Mouse (Mus musculus) forebrain, embryonic 14.5 days (tissue): ENCODE measurements around the gene Cryga. TPM values are rescaled to one million over a fixed set of nuclear protein-coding genes. Genes with fewer than 3 reads are reported as not detected.
"Not testable (repeated sequence)": the region's sequence is repeated elsewhere in the genome, so short reads cannot be mapped to it uniquely, and the experiment has no call there.

ENCODE experiments used
- ATAC-seq: fragments of 200-750 bp; cut with Nextera tagmentation; 2 replicates; pipeline ENCODE4 v1.8.0; 2017; ENCODE audit warnings: mild to moderate bottlenecking, moderate library complexity
- DNase-seq: peaks from one replicate; pipeline ENCODE4 v3.0.0-alpha.2; 2015; ENCODE audit warnings: low spot score
- H3K27ac ChIP-seq: fragments of 300-500 bp; sonication (generic); 2 replicates; pipeline ENCODE4 v1.5.1; 2014; ENCODE audit warnings: low read depth, mild to moderate bottlenecking, control low read depth, low read length, moderate library complexity
- H3K27me3 ChIP-seq: fragments of 300-500 bp; sonication (generic); replicated peaks from 2 replicates; pipeline ENCODE4 v1.6.1; 2014; ENCODE audit warnings: low read length, control low read depth, mixed read lengths; ENCODE audit not compliant: control insufficient read depth, insufficient read depth
- H3K36me3 ChIP-seq: fragments of 300-500 bp; sonication (generic); 2 replicates; pipeline ENCODE4 v1.6.1; 2014; ENCODE audit warnings: low read length, control low read depth; ENCODE audit not compliant: control insufficient read depth, insufficient read depth
- H3K4me1 ChIP-seq: fragments of 300-500 bp; sonication (generic); 2 replicates; pipeline ENCODE4 v1.6.1; 2014; ENCODE audit warnings: antibody characterized with exemption, low read length, control low read depth; ENCODE audit not compliant: control insufficient read depth, insufficient read depth
- H3K4me2 ChIP-seq: fragments of 300-500 bp; sonication (generic); 2 replicates; pipeline ENCODE4 v1.6.1; 2014; ENCODE audit warnings: mild to moderate bottlenecking, control low read depth, low read length
- H3K4me3 ChIP-seq: fragments of 300-500 bp; sonication (generic); 2 replicates; pipeline ENCODE4 v1.5.1; 2014; ENCODE audit warnings: low read depth, low read length, control low read depth
- H3K9ac ChIP-seq: fragments of 300-500 bp; sonication (generic); 2 replicates; pipeline ENCODE4 v1.6.1; 2014; ENCODE audit warnings: mild to moderate bottlenecking, low read length, control low read depth, moderate library complexity
- H3K9me3 ChIP-seq: fragments of 300-500 bp; sonication (generic); replicated peaks from 2 replicates; pipeline ENCODE4 v1.6.1; 2016; ENCODE audit warnings: low read length, control low read depth, mixed read lengths; ENCODE audit not compliant: control insufficient read depth
- WGBS: fragments of 180-500 bp; shearing (Covaris S2); extraction: QIAGEN DNeasy Blood & Tissue Kit; methylation state at CpG from one replicate; pipeline ENCODE4 v1.1.7; 2014; 5-methylcytosine and 5-hydroxymethylcytosine counted together
- polyA plus RNA-seq: library from polyadenylated mRNA; unstranded; fragments of >200 nt; fragmentation: Nextera tagmentation; extraction: Ambion mirVana; gene quantifications from 2 replicates; pipeline ENCODE4 v1.2.1, GENCODE M21; 2014

The Cryga gene
- polyA plus RNA-seq, 1 experiment from 2014 or later, result 0.30 TPM

- Histone ChIP-seq H3K9ac (no peak within 1 kb of the TSS), H3K9me3 (no peaks in the 10 kb centered on the region), H3K36me3 (no peaks in the 10 kb centered on the region), H3K4me1 (no peaks in the 10 kb centered on the region), H3K27ac (no peak within 1 kb of the TSS), H3K4me3 (no peak within 1 kb of the TSS), H3K4me2 (no peak within 1 kb of the TSS), H3K27me3 (no peaks in the 10 kb centered on the region)
- ATAC-seq (no peak), DNase-seq (no peak)
- 59% methylated on average over 6 of the region's 6 CpGs for WGBS
Measured at GRCm38 (mm10) chr1:65073589-65073988, 29.6 kb downstream of the Cryga start, which contains the start of gene Crygc. Gene Crygc (minus strand): TSS chr1:65073689.

GRCm38 (mm10) chr1:65067842-65068241, 35.3 kb downstream of the Cryga start:
- H3K36me3 ChIP-seq, result no peaks in the 10 kb centered on the region
- H3K9me3 ChIP-seq, result no peaks in the 10 kb centered on the region
- ATAC-seq (no peak), DNase-seq (no peak)
- no peak overlapping the region for H3K4me2 ChIP-seq
- no peak overlapping the region for H3K4me3 ChIP-seq
- no peaks in the 10 kb centered on the region for H3K27me3 ChIP-seq
- H3K4me1 ChIP-seq, result no peaks in the 10 kb centered on the region
- H3K27ac ChIP-seq, result no peak overlapping the region
- H3K9ac ChIP-seq, result no peak overlapping the region

GRCm38 (mm10) chr1:65064201-65064600, 39.0 kb downstream of the Cryga start:
- no peaks in the 10 kb centered on the region for H3K9me3 ChIP-seq
- DNase-seq (peak; percentile 11), ATAC-seq (no peak)
- no peaks in the 10 kb centered on the region for H3K4me1 ChIP-seq
- no peak overlapping the region for H3K9ac ChIP-seq
- H3K4me2 ChIP-seq, result no peak overlapping the region
- H3K4me3 ChIP-seq, result no peak overlapping the region
- H3K27me3 ChIP-seq, result no peaks in the 10 kb centered on the region
- no peak overlapping the region for H3K27ac ChIP-seq
- H3K36me3 ChIP-seq, result no peaks in the 10 kb centered on the region
- WGBS, result 79% methylated on average over 15 of the region's 15 CpGs

- 25% methylated on average over 8 of the region's 8 CpGs for WGBS
- DNase-seq, result no peak
- H3K9ac ChIP-seq, result no peak within 1 kb of the TSS
- H3K27me3 ChIP-seq, result no peaks in the 10 kb centered on the region
- H3K27ac ChIP-seq, result no peak within 1 kb of the TSS
- no peaks in the 10 kb centered on the region for H3K36me3 ChIP-seq
- ATAC-seq, result no peak
- no peak within 1 kb of the TSS for H3K4me2 ChIP-seq
- no peak within 1 kb of the TSS for H3K4me3 ChIP-seq
- H3K4me1 ChIP-seq, result no peaks in the 10 kb centered on the region
- H3K9me3 ChIP-seq, result no peaks in the 10 kb centered on the region
Measured at GRCm38 (mm10) chr1:65063352-65063751, 39.8 kb downstream of the Cryga start, which contains the start of gene Crygd. Gene Crygd (minus strand): TSS chr1:65063452.

- ATAC-seq, result no peak
- H3K9me3 ChIP-seq, result no peaks in the 10 kb centered on the region
- no peak overlapping the region for H3K4me3 ChIP-seq
- whole genome bisulfite sequencing, result 30% methylated on average over 2 of the region's 2 CpGs
- DNase-seq, result no peak
- H3K27ac ChIP-seq, result no peak overlapping the region
- H3K4me2 ChIP-seq, result no peak overlapping the region
- no peak overlapping the region for H3K9ac ChIP-seq
- no peaks in the 10 kb centered on the region for H3K27me3 ChIP-seq
- H3K36me3 ChIP-seq, result no peaks in the 10 kb centered on the region
- H3K4me1 ChIP-seq, result no peaks in the 10 kb centered on the region
Measured at GRCm38 (mm10) chr1:65052140-65052539, 51.0 kb downstream of the Cryga start.

- WGBS, result 56% methylated on average over 7 of the region's 7 CpGs
- H3K4me1 ChIP-seq, result no peaks in the 10 kb centered on the region
- no peak overlapping the region for H3K27ac ChIP-seq
- H3K4me2 ChIP-seq, result no peak overlapping the region
- no peaks in the 10 kb centered on the region for H3K27me3 ChIP-seq
- ATAC-seq (no peak), DNase-seq (no peak)
- no peak overlapping the region for H3K4me3 ChIP-seq
- H3K9me3 ChIP-seq, result no peaks in the 10 kb centered on the region
- no peak overlapping the region for H3K9ac ChIP-seq
- no peaks in the 10 kb centered on the region for H3K36me3 ChIP-seq
Measured at GRCm38 (mm10) chr1:65051696-65052095, 51.5 kb downstream of the Cryga start.

- H3K4me3 ChIP-seq, H3K36me3 ChIP-seq, H3K9ac ChIP-seq, DNase-seq, H3K27me3 ChIP-seq, H3K27ac ChIP-seq, H3K4me1 ChIP-seq, H3K9me3 ChIP-seq, H3K4me2 ChIP-seq: not testable (repeated sequence)
- 17% methylated on average over 8 of the region's 12 CpGs for WGBS
- peak; percentile 44; the same call in 1 of the 2 replicates for ATAC-seq
Measured at GRCm38 (mm10) chr1:65050952-65051351, 52.2 kb downstream of the Cryga start, which contains the start of gene Cryge. Gene Cryge (minus strand): TSS chr1:65051149.

Other genes with a start within 250 kb of the Cryga start
- 4.8 and 7.9 TPM in 2 replicates for gene Plekhm3, start 146.5 kb downstream of the Cryga start, polyA plus RNA-seq
- gene Akr1cl, start 70.6 kb downstream of the Cryga start, polyA plus RNA-seq, result not detected in 2 replicates
- not detected in 2 replicates for gene Cryge, start 52.2 kb downstream of the Cryga start, polyA plus RNA-seq
- not detected in 2 replicates for gene Crygd, start 39.9 kb downstream of the Cryga start, polyA plus RNA-seq
- not detected in 2 replicates for gene Crygc, start 29.7 kb downstream of the Cryga start, polyA plus RNA-seq
- 0.37 TPM in 1 of 2 replicates, not detected in the other for gene Crygb, start 21.1 kb downstream of the Cryga start, polyA plus RNA-seq
- gene Gm28845, start 16.2 kb upstream of the Cryga start, polyA plus RNA-seq, result not detected in 2 replicates
- 0.79 and 0.99 TPM in 2 replicates for gene D630023F18Rik, start 19.8 kb upstream of the Cryga start, polyA plus RNA-seq
- 535 and 539 TPM in 2 replicates for gene Idh1, start 83.1 kb upstream of the Cryga start, polyA plus RNA-seq
- gene Pikfyve, start 83.3 kb upstream of the Cryga start, polyA plus RNA-seq, result 19.3 and 20.9 TPM in 2 replicates
- gene Pth2r, start 178.7 kb upstream of the Cryga start, polyA plus RNA-seq, result 0.84 and 1.0 TPM in 2 replicates